In the genomic region with DNA sequence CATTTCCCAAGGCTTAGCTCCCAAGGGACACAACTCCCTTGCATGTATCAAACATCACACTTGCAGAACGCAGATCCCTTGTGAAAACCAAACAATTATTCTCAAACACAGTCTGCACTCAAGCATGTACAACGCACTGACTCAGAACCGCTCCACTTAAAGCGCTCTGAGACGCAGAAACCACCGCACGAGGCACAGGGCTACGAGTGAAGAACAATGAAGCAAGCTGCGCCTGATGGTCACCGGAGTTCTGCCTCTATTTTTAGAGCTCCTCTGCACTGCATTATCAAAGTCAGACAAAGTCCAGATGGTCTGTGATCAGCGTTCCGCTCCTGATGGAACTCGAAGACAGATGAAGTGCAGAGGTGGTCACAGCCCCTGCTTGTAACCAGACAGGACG, we compare ENCODE assay signal across 8 mouse cellular contexts. TPM values are rescaled to one million over a fixed set of nuclear protein-coding genes. Genes with fewer than 3 reads are reported as not detected.
DNase-seq lines count a peak whose midpoint lies in the region; ATAC-seq and TF ChIP-seq lines count a peak whose summit lies in the region.

No protein-coding gene starts in this region.

- no peak for TF ChIP-seq CTCF in left cerebral cortex, adult 2 months (IDR thresholded peaks at IDR 0.05)

- intact Hi-C loops in left cerebral cortex, adult 2 months (cut with DNase I), result no loop called here
- intact Hi-C loops in left cerebral cortex, postnatal 36 days (cut with DNase I), result no loop called here

- H3K4me1 ChIP-seq in forebrain, embryonic 10.5 days, result peaks cover 8% of the 10 kb centered on the region
- H3K4me1 ChIP-seq in hindbrain, embryonic 12.5 days, result peaks cover 5% of the 10 kb centered on the region; the same call in 1 of the 2 replicates
- H3K4me1 ChIP-seq in neural tube, embryonic 15.5 days, result peaks cover 7% of the 10 kb centered on the region; the same call in 1 of the 2 replicates

- WGBS in forebrain, embryonic 10.5 days, result 48% methylated on average over 14 of the region's 14 CpGs
- 40% methylated on average over 14 of the region's 14 CpGs for WGBS in hindbrain, embryonic 12.5 days
- 40% methylated on average over 14 of the region's 14 CpGs for WGBS in neural tube, embryonic 15.5 days

- H3K9me3 ChIP-seq in forebrain, embryonic 10.5 days, result no peaks in the 10 kb centered on the region
- H3K9me3 ChIP-seq in hindbrain, embryonic 12.5 days (replicated peaks), result no peaks in the 10 kb centered on the region
- no peaks in the 10 kb centered on the region for H3K9me3 ChIP-seq in neural tube, embryonic 15.5 days (replicated peaks)

- H3K4me2 ChIP-seq in hindbrain, embryonic 12.5 days (replicated peaks), result peak overlapping the region; percentile 40
- H3K4me2 ChIP-seq in neural tube, embryonic 15.5 days, result peak overlapping the region; percentile 49

- DNase-seq in left cerebral cortex, adult 2 months (ENCODE audit: extremely low spot score in 1 of 2, low spot score in 2 of 2), result no peak
- DNase-seq in left cerebral cortex, postnatal 36 days (ENCODE audit: low spot score in 2 of 2), result no peak
- no peak for DNase-seq in forebrain, embryonic 10.5 days (ENCODE audit: extremely low spot score, low spot score)
- no peak for DNase-seq in adrenal gland, adult 18-20 months (ENCODE audit: low spot score in 2 of 2)

- 0 out of 2 replicates have a peak overlapping the region, but pooled peaks have one; percentile 2 for H3K4me3 ChIP-seq in left cerebral cortex, adult 2 months
- no peak overlapping the region for H3K4me3 ChIP-seq in forebrain, embryonic 10.5 days
- 0 out of 2 replicates have a peak overlapping the region, but pooled peaks have one; percentile 4 for H3K4me3 ChIP-seq in hindbrain, embryonic 12.5 days
- peak overlapping the region; percentile 22 for H3K4me3 ChIP-seq in neural tube, embryonic 15.5 days (replicated peaks)

- no peak overlapping the region for H3K27ac ChIP-seq in left cerebral cortex, adult 2 months
- H3K27ac ChIP-seq in forebrain, embryonic 10.5 days, result peak overlapping the region; percentile 21; the same call in 1 of the 2 replicates
- no peak overlapping the region for H3K27ac ChIP-seq in hindbrain, embryonic 12.5 days
- H3K27ac ChIP-seq in neural tube, embryonic 15.5 days (replicated peaks), result no peak overlapping the region

- H3K36me3 ChIP-seq in forebrain, embryonic 10.5 days (replicated peaks), result no peaks in the 10 kb centered on the region; the same call in 1 of the 2 replicates
- no peaks in the 10 kb centered on the region for H3K36me3 ChIP-seq in hindbrain, embryonic 12.5 days
- H3K36me3 ChIP-seq in neural tube, embryonic 15.5 days, result no peaks in the 10 kb centered on the region

- H3K27me3 ChIP-seq in forebrain, embryonic 10.5 days (ENCODE audit: poor library complexity, severe bottlenecking), result no peaks in the 10 kb centered on the region
- no peaks in the 10 kb centered on the region for H3K27me3 ChIP-seq in hindbrain, embryonic 12.5 days
- no peaks in the 10 kb centered on the region for H3K27me3 ChIP-seq in neural tube, embryonic 15.5 days (replicated peaks)

- H3K9ac ChIP-seq in hindbrain, embryonic 12.5 days, result no peak overlapping the region
- H3K9ac ChIP-seq in neural tube, embryonic 15.5 days (replicated peaks), result no peak overlapping the region

- ATAC-seq in hindbrain, embryonic 12.5 days (ENCODE audit: low FRiP score), result peak; percentile 66
- no peak for ATAC-seq in neural tube, embryonic 15.5 days (ENCODE audit: low FRiP score)
- no peak for ATAC-seq in inflammation-experienced regulatory T-cells, adult 6 months
- no peak for ATAC-seq in granulocyte monocyte progenitor cell, adult 5-6 weeks (replicated peaks; ENCODE audit: poor library complexity, severe bottlenecking)

RNA-seq across cellular contexts. Expression of a gene that starts 50.4 kb away (rescaled TPM):
- total RNA-seq in left cerebral cortex, adult 2 months (2021), result 1 to 10 TPM; 1.7 TPM
- total RNA-seq in left cerebral cortex, postnatal 36 days (2021), result 1 to 10 TPM; 1.3 to 2.0 TPM
- polyA plus RNA-seq in forebrain, embryonic 10.5 days (2016; fragmentation: Nextera tagmentation; extraction: Ambion mirVana), result 10.4 and 13.4 TPM in 2 replicates
- polyA plus RNA-seq in hindbrain, embryonic 12.5 days (2016; fragmentation: Nextera tagmentation; extraction: Ambion mirVana), result 11.5 and 13.6 TPM in 2 replicates
- polyA plus RNA-seq in neural tube, embryonic 15.5 days (2015; fragmentation: Nextera tagmentation; extraction: Ambion mirVana), result 7.3 and 10.0 TPM in 2 replicates
- polyA plus RNA-seq in inflammation-experienced regulatory T-cells, adult 6 months (2017; shearing (Covaris generic)), result 10 to 100 TPM in 2 of 3 experiments, 1 to 10 TPM in 1; 9.8 to 12.6 (median 12.0) TPM
- 6.1 and 9.5 TPM in 2 replicates for total RNA-seq in granulocyte monocyte progenitor cell, adult 5-6 weeks (2014; fragmentation: Nextera tagmentation)
- 8.3 and 9.1 TPM in 2 replicates for total RNA-seq in granulocyte monocyte progenitor cell, adult 5-6 weeks (2017)
- total RNA-seq in adrenal gland, adult 18-20 months (2021), result 10 to 100 TPM; 30.1 to 42.5 TPM
